Mouse (Mus musculus) liver, embryonic 16.5 days (tissue): ENCODE measurements around the gene Ppm1a. TPM values are rescaled to one million over a fixed set of nuclear protein-coding genes. Genes with fewer than 3 reads are reported as not detected.

Experiments
- ATAC-seq: fragments of 200-750 bp; cut with Nextera tagmentation; 2 replicates; pipeline ENCODE4 v1.8.0; 2017; ENCODE audit warnings: low read depth, mild to moderate bottlenecking, moderate number of reproducible peaks, moderate library complexity
- H3K27ac ChIP-seq: fragments of 300-500 bp; sonication (generic); 2 replicates; pipeline ENCODE4 v1.5.1; 2014; ENCODE audit warnings: mild to moderate bottlenecking, low read length
- H3K27me3 ChIP-seq: fragments of 300-500 bp; sonication (generic); 2 replicates; pipeline ENCODE4 v1.6.1; 2014; ENCODE audit warnings: low read depth, low read length, mixed read lengths; ENCODE audit not compliant: control insufficient read depth, insufficient read depth
- H3K36me3 ChIP-seq: fragments of 300-500 bp; sonication (generic); 2 replicates; pipeline ENCODE4 v1.6.1; 2014; ENCODE audit warnings: mild to moderate bottlenecking; ENCODE audit not compliant: control insufficient read depth, insufficient read depth
- H3K4me1 ChIP-seq: fragments of 300-500 bp; sonication (generic); 2 replicates; pipeline ENCODE4 v1.6.1; 2014; ENCODE audit warnings: low read depth, low read length, mixed read lengths; ENCODE audit not compliant: control insufficient read depth
- H3K4me2 ChIP-seq: fragments of 300-500 bp; sonication (generic); 2 replicates; pipeline ENCODE4 v1.6.1; 2014; ENCODE audit warnings: low read depth, low read length, mixed read lengths
- H3K4me3 ChIP-seq: fragments of 300-500 bp; sonication (generic); 2 replicates; pipeline ENCODE4 v1.5.1; 2014; ENCODE audit warnings: low read depth, mild to moderate bottlenecking, low read length
- H3K9ac ChIP-seq: fragments of 300-500 bp; sonication (generic); 2 replicates; pipeline ENCODE4 v1.6.1; 2014; ENCODE audit warnings: low read depth, low read length
- H3K9me3 ChIP-seq: fragments of 300-500 bp; sonication (generic); replicated peaks from 2 replicates; pipeline ENCODE4 v1.6.1; 2016; ENCODE audit warnings: low read length; ENCODE audit not compliant: control insufficient read depth
- whole genome bisulfite sequencing: fragments of 180-500 bp; shearing (Covaris S2); extraction: QIAGEN DNeasy Blood & Tissue Kit; methylation state at CpG from one replicate; pipeline ENCODE4 v1.1.7; 2014; ENCODE audit not compliant: insufficient replicate concordance; 5-methylcytosine and 5-hydroxymethylcytosine counted together
- polyA plus RNA-seq: library from polyadenylated mRNA; unstranded; fragments of >200 nt; fragmentation: Nextera tagmentation; extraction: Ambion mirVana; gene quantifications from 2 replicates; pipeline ENCODE4 v1.2.1, GENCODE M21; 2015

The Ppm1a gene
- polyA plus RNA-seq: 11.0 and 12.1 TPM in 2 replicates

DNA sequence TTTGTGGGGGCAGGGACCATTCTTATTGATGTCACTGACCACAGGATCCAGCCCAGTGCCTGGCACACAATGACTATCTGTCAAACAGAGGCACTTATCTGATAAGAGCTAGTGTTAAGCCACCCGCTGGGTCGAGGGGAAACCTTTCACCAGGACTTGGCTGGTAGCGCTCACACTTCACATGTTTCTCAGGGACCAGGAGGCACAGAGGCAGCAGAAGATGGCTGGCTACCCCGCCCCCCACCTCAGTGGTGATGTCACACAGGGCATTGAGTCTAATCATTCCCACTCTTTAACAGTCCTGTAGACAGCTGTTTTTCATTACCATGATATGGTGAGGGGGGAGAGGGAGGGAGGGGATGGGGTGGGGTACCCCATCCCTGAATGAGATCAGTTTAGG, at the start of gene Ppm1a:
Ppm1a (plus strand) TSS at position 370 of the 400 bp plus-strand sequence.
- peaks cover 9% of the 10 kb centered on the region for H3K4me1 ChIP-seq
- ATAC-seq: no peak

DNA sequence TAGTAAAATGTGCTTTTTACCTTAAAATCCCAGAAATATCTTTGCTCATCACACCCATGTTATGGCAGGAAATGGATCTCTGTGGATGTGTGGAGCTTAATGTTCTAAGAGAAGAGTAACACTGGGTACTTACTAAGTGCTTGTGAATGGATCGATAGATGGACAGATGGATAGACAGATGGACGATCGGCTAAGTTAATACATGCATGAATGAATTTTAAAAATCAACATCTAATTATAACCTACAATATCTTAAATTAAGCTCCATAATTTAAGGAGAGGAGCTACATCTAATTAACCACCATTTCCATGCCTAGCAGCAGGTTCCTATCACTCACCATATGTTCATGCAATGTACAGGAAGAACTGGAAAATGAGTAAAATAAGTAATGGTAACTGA, 47.3 kb upstream of the Ppm1a start:
- 77% methylated on average over 3 of the region's 3 CpGs for WGBS
- H3K4me1 ChIP-seq: no peaks in the 10 kb centered on the region
- H3K9ac ChIP-seq: no peak overlapping the region
- H3K4me3 ChIP-seq: no peak overlapping the region
- H3K9me3 ChIP-seq: no peaks in the 10 kb centered on the region
- no peak overlapping the region for H3K27ac ChIP-seq
- H3K36me3 ChIP-seq: no peaks in the 10 kb centered on the region
- no peaks in the 10 kb centered on the region for H3K27me3 ChIP-seq
- ATAC-seq: no peak
- no peak overlapping the region for H3K4me2 ChIP-seq

More for the DNA sequence above, at the start of gene Ppm1a:
- no peaks in the 10 kb centered on the region for H3K36me3 ChIP-seq
- H3K27me3 ChIP-seq: no peaks in the 10 kb centered on the region
- no peak within 1 kb of the TSS for H3K4me2 ChIP-seq
- H3K4me3 ChIP-seq: no peak within 1 kb of the TSS
- H3K27ac ChIP-seq: no peak within 1 kb of the TSS
- 19% methylated on average over 4 of the region's 4 CpGs for WGBS
- no peak within 1 kb of the TSS for H3K9ac ChIP-seq
- H3K9me3 ChIP-seq: no peaks in the 10 kb centered on the region

DNA sequence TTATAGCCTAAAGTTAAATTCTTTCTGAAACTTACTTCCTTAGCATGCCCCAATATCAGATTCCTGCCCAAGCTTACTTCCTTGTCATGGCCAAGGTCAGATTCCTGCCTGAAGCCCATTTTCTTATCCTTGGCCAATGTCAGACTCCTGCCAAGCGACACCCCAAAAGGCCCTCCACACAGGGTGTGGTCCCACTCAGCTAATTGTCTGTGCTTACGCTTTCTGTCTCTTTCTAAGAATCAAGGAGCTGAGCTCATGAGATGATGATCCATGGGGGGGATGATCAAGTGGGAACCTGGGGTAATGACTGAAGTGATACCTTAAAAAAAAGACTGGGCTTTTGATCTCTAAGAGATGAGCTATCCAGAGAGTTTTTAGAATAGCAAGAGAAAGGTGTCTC, 42.4 kb upstream of the Ppm1a start:
- 67% methylated on average over 2 of the region's 2 CpGs for WGBS
- Histone ChIP-seq H3K27ac (no peak overlapping the region), H3K4me3 (no peak overlapping the region), H3K4me1 (no peaks in the 10 kb centered on the region), H3K9ac (no peak overlapping the region), H3K9me3 (no peaks in the 10 kb centered on the region), H3K27me3 (no peaks in the 10 kb centered on the region), H3K36me3 (no peaks in the 10 kb centered on the region), H3K4me2 (no peak overlapping the region)
- no peak for ATAC-seq

DNA sequence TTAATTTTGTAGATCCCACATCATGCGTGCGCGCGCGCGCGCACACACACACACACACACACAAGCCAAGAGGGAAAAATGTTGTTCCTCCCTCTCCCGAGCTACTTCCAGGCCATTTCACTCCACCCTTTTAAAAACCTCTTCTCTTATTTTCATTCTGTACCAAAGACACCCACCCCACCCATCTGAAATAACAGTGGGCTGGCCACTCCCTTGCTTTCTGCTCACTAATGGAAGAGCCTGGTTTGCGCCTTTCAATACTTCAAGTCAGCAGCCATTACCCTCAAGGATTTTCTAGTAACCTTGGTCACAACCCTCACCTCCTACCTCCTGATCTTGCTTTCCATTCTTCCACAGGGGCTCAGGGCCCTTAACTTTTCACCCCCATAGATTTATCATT, 41.4 kb upstream of the Ppm1a start:
- H3K27me3 ChIP-seq: no peaks in the 10 kb centered on the region
- no peak for ATAC-seq
- 90% methylated on average over 9 of the region's 9 CpGs for WGBS
- no peak overlapping the region for H3K27ac ChIP-seq
- no peaks in the 10 kb centered on the region for H3K4me1 ChIP-seq
- H3K9ac ChIP-seq: no peak overlapping the region
- no peak overlapping the region for H3K4me2 ChIP-seq
- H3K36me3 ChIP-seq: no peaks in the 10 kb centered on the region
- H3K9me3 ChIP-seq: no peaks in the 10 kb centered on the region
- no peak overlapping the region for H3K4me3 ChIP-seq

DNA sequence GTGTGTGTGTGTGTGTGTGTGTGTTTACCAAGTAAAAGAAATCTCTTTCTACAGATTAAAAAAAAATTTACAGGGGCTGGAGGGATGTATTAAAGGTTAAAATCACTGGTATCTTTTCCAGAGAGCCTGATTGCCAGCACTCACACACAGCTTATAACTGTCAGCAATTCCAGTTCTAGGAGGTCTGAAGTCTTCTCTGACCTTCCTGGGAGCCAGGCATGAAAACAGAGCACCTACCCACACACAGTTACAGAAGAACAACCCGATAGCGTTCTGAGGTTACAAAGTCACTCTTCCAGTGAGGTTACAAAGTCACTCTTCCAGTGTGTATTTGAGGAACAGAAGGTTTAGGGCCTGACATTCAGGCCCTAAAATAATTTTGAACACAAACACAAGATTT, 38.2 kb upstream of the Ppm1a start:
- Histone ChIP-seq H3K27me3 (no peaks in the 10 kb centered on the region), H3K4me2 (no peak overlapping the region), H3K9ac (no peak overlapping the region), H3K27ac (no peak overlapping the region), H3K4me3 (no peak overlapping the region), H3K4me1 (no peaks in the 10 kb centered on the region), H3K9me3 (no peaks in the 10 kb centered on the region), H3K36me3 (no peaks in the 10 kb centered on the region)
- 44% methylated on average over 2 of the region's 2 CpGs for WGBS
- no peak for ATAC-seq

DNA sequence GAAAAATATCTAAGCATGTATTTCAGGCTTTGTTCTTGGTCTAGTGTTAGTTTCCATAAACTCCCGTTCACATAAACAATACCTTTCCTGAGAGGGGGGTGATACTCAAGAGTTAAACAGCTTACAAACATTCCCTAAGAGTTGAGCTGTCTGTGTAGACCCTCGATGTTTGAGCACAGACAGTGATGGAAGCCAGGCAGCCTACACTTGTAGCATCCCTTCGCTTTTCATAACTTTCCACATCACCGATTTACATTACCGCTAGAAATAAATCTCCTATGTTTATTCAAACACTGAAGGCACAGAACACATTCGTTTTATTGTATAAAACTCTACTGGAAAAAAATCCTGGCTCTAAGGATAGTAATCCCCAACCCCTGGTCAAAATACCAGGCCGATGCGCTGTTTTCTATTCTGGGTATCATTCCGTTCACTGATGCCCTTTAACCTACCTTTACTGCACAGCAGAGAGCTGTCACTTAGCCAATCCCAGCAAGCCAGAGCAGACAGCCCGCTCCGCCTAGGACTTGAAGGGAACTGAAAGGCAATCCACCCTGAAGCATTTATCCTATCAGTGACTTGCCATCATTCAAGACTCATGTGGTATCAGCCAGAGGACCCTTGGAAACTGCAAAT, 37.7 kb upstream of the Ppm1a start:
- Histone ChIP-seq H3K27me3 (no peaks in the 10 kb centered on the region), H3K9ac (no peak overlapping the region), H3K36me3 (no peaks in the 10 kb centered on the region), H3K4me2 (no peak overlapping the region), H3K27ac (no peak overlapping the region), H3K4me1 (no peaks in the 10 kb centered on the region), H3K4me3 (no peak overlapping the region), H3K9me3 (no peaks in the 10 kb centered on the region)
- 68% methylated on average over 11 of the region's 11 CpGs for WGBS
- no peak for ATAC-seq

DNA sequence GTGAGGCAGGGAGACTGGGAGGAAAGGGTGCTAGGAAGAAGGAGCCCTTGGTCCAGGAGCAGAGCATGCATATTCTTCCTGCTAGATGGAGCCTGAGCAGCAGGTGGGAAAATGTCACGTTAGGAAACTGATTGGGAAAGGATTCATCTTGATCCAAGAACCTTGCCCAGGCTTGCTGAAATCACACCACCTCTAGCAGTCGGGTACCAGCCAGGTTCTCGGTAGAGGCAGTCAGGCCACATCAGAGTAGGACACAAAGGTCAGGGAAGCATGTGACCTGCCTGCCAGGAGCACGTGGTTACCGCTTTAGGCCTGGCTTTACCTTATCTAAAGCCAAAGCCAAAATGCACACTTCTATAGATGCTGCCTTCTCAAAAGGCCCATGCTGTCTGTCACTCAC, 35.5 kb upstream of the Ppm1a start:
- ATAC-seq: no peak
- H3K4me2 ChIP-seq: no peak overlapping the region
- H3K9ac ChIP-seq: no peak overlapping the region
- no peaks in the 10 kb centered on the region for H3K36me3 ChIP-seq
- no peak overlapping the region for H3K4me3 ChIP-seq
- H3K27me3 ChIP-seq: no peaks in the 10 kb centered on the region
- H3K27ac ChIP-seq: no peak overlapping the region
- WGBS: 51% methylated on average over 5 of the region's 5 CpGs
- no peaks in the 10 kb centered on the region for H3K9me3 ChIP-seq
- H3K4me1 ChIP-seq: no peaks in the 10 kb centered on the region

DNA sequence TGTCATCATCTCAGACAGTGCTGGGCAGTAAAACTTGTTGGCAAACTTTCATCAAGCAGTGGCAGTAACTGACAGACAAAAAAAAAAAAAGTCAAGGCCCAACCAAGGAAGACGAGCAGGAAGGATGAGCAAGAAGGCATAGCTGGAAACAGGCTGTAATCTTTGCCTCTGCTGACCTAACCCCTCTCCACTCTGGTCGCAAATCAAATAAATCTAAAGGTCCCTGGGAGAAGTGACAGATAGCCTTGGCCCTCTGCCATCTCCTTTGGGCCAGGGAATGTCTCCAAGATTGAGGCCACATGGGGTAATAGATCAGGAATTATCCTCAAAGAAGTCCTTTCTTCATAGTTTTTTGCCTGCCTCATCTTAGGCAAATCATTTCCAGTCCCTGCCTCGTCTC, 33.3 kb upstream of the Ppm1a start:
- H3K27me3 ChIP-seq: no peaks in the 10 kb centered on the region
- no peaks in the 10 kb centered on the region for H3K36me3 ChIP-seq
- no peaks in the 10 kb centered on the region for H3K4me1 ChIP-seq
- H3K9me3 ChIP-seq: no peaks in the 10 kb centered on the region
- 42% methylated on average over 3 of the region's 3 CpGs for WGBS
- ATAC-seq: no peak
- no peak overlapping the region for H3K4me2 ChIP-seq
- no peak overlapping the region for H3K9ac ChIP-seq
- no peak overlapping the region for H3K27ac ChIP-seq
- no peak overlapping the region for H3K4me3 ChIP-seq

DNA sequence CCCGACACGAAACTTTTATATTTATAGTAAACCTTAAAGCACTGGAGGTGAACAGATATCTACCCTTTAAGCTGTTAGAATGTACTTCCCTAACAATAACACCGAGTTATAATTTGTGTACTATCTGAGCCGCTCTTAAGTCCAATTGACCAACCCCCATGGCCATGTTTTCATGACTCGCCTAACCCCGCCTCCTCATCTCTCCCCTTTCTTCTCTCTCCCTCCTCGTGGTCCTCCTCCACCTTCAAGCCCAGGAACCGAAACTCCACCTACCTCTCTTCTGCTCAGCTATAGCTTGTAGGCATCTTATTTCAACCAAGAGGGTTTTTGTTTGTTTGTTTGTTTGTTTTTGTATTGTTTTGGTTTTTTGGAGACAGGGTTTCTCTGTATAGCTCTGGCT, 30.2 kb upstream of the Ppm1a start:
- H3K9ac ChIP-seq: no peak overlapping the region
- ATAC-seq: no peak
- H3K4me2 ChIP-seq: no peak overlapping the region
- no peaks in the 10 kb centered on the region for H3K4me1 ChIP-seq
- WGBS: 71% methylated on average over 8 of the region's 8 CpGs
- no peaks in the 10 kb centered on the region for H3K27me3 ChIP-seq
- H3K4me3 ChIP-seq: no peak overlapping the region
- no peaks in the 10 kb centered on the region for H3K36me3 ChIP-seq
- no peaks in the 10 kb centered on the region for H3K9me3 ChIP-seq
- H3K27ac ChIP-seq: no peak overlapping the region
